Mouse (Mus musculus) heart, postnatal 0 days (tissue): ENCODE data around the gene Prep. TPM values are rescaled to one million over a fixed set of nuclear protein-coding genes. Genes with fewer than 3 reads are reported as not detected.

Experiments used
- ATAC-seq: fragments of 200-750 bp; cut with Nextera tagmentation; 2 replicates; pipeline ENCODE4 v1.8.0; 2017; ENCODE audit warnings: low read depth, moderate number of reproducible peaks, moderate library complexity; ENCODE audit not compliant: insufficient read depth
- DNase-seq: peaks from one replicate; pipeline ENCODE4 v3.0.0-alpha.2; 2016; ENCODE audit warnings: low spot score
- H3K27ac ChIP-seq: fragments of 300-500 bp; sonication (generic); 2 replicates; pipeline ENCODE4 v1.5.1; 2014; ENCODE audit warnings: low read depth, mild to moderate bottlenecking
- H3K27me3 ChIP-seq: fragments of 300-500 bp; sonication (generic); 2 replicates; pipeline ENCODE4 v1.6.1; 2014; ENCODE audit warnings: low read length, mixed read lengths; ENCODE audit not compliant: control insufficient read depth, insufficient read depth
- H3K36me3 ChIP-seq: fragments of 300-500 bp; sonication (generic); replicated peaks from 2 replicates; pipeline ENCODE4 v1.6.1; 2014; ENCODE audit warnings: low read length, mixed read lengths; ENCODE audit not compliant: control insufficient read depth, insufficient read depth
- H3K4me1 ChIP-seq: fragments of 300-500 bp; sonication (generic); 2 replicates; pipeline ENCODE4 v1.6.1; 2014; ENCODE audit warnings: antibody characterized with exemption; ENCODE audit not compliant: control insufficient read depth, insufficient read depth
- H3K4me2 ChIP-seq: fragments of 300-500 bp; sonication (generic); 2 replicates; pipeline ENCODE4 v1.6.1; 2014; ENCODE audit warnings: low read depth, mild to moderate bottlenecking, low read length, moderate library complexity
- H3K4me3 ChIP-seq: fragments of 300-500 bp; sonication (generic); 2 replicates; pipeline ENCODE4 v1.5.1; 2014; ENCODE audit warnings: low read depth, low read length
- H3K9ac ChIP-seq: fragments of 300-500 bp; sonication (generic); replicated peaks from 2 replicates; pipeline ENCODE4 v1.6.1; 2014; ENCODE audit warnings: low read depth, low read length, mixed read lengths
- H3K9me3 ChIP-seq: fragments of 300-500 bp; sonication (generic); replicated peaks from 2 replicates; pipeline ENCODE4 v1.6.1; 2016; ENCODE audit warnings: low read length; ENCODE audit not compliant: control insufficient read depth
- CTCF ChIP-seq: IDR thresholded peaks from 2 replicates; pipeline ENCODE4 v1.5.1; 2016; ENCODE audit warnings: antibody characterized with exemption, control low read depth, low read depth
- EP300 ChIP-seq: IDR thresholded peaks from 2 replicates; pipeline ENCODE4 v1.6.1; 2016; ENCODE audit warnings: antibody characterized with exemption, low read depth
- WGBS: fragments of 180-500 bp; shearing (Covaris S2); extraction: QIAGEN DNeasy Blood & Tissue Kit; methylation state at CpG from one replicate; pipeline ENCODE4 v1.1.7; 2014; 5-methylcytosine and 5-hydroxymethylcytosine counted together
- polyA plus RNA-seq: library from polyadenylated mRNA; unstranded; fragments of >200 nt; fragmentation: Nextera tagmentation; extraction: Ambion mirVana; gene quantifications from 2 replicates; pipeline ENCODE4 v1.2.1, GENCODE M21; 2015
- total RNA-seq: library from RNA; depleted of rRNA; stranded (reverse); fragments of >200 nt; gene quantifications from 2 replicates; pipeline ENCODE4 v1.2.3, GENCODE M21; 2014; ENCODE audit warnings: low replicate concordance

Prep gene
- total and polyA plus RNA-seq, 2 experiments from 2014 or later: 16.8 to 16.9 TPM

DNA sequence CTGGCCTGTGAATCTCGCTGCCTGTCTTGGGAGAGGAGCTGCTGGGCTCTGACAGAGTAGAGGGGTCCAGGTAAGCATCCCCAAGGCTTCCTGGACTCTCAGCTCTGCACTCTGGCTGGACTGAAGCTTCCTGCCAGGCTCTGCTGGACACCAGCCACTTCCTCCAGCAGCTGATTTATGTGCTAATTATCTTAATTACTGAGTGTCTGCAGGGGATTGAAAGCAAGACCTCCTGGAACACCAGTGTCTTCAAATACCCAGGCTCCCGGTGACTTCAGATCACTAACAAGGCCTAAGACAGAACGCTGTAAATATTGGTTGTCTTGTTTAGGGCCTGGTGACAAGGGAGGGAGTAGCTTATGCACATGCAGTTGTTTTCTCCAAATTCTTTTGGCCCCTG is 17.5 kb downstream of the Prep start:
- H3K4me3 ChIP-seq: no peak overlapping the region
- no peaks in the 10 kb centered on the region for H3K9me3 ChIP-seq
- ATAC-seq (no peak), DNase-seq (no peak)
- no peaks in the 10 kb centered on the region for H3K36me3 ChIP-seq
- H3K4me1 ChIP-seq: 0 out of 2 replicates have a peak, but pooled peaks cover 10% of the 10 kb centered on the region
- 61% methylated on average over 3 of the region's 3 CpGs for WGBS
- no peak overlapping the region for H3K4me2 ChIP-seq
- no peak for TF ChIP-seq CTCF
- no peak for TF ChIP-seq EP300
- H3K27me3 ChIP-seq: no peaks in the 10 kb centered on the region
- no peak overlapping the region for H3K9ac ChIP-seq
- no peak overlapping the region for H3K27ac ChIP-seq

DNA sequence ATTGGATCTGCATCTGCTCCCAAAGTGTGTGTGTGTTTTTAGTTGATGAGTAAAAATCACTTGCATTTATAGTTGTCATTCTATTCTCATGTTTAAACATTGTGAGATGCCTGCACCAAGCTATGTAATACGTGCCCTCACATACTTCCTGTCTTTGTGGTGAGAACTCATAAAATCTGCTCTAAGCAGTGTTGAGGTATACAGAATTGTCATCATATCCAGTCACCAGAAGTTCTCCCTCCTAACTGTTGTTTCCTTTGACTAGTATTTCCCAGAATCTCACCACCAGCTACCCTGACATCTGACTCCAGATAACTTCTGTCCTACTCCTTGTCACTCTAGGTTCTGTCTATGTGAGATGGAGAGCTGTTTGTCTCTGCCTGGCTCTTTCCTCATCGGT is 18.3 kb downstream of the Prep start:
- WGBS: 65% methylated on average over 2 of the region's 2 CpGs
- Histone ChIP-seq H3K4me1 (0 out of 2 replicates have a peak, but pooled peaks cover 10% of the 10 kb centered on the region), H3K27me3 (no peaks in the 10 kb centered on the region), H3K36me3 (no peaks in the 10 kb centered on the region), H3K27ac (no peak overlapping the region), H3K9me3 (no peaks in the 10 kb centered on the region), H3K4me3 (no peak overlapping the region), H3K9ac (no peak overlapping the region), H3K4me2 (no peak overlapping the region)
- TF ChIP-seq CTCF (no peak), EP300 (no peak)
- DNase-seq: no peak
- no peak for ATAC-seq

DNA sequence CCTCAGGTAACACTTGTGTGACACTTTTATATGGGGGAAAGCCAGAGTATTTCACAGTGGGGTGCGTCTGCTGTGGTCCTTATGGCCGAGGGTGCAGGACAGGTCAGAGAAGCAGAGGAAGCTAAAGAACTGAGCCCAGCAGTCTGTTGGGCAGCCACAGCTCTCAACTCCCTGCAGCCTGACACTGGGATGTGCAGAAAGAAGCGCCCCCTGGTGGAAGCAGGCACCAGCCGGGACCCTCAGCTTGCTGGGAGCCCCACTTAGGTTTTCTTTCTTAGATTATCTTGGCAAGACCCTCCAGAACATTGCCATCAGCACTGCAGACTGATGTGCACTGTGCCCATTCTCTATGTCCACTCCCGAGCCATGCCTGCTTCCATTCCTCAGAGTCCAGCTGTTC is 19.6 kb downstream of the Prep start:
- no peak overlapping the region for H3K4me3 ChIP-seq
- H3K9ac ChIP-seq: no peak overlapping the region
- 52% methylated on average over 5 of the region's 5 CpGs for WGBS
- no peak for DNase-seq
- H3K27me3 ChIP-seq: no peaks in the 10 kb centered on the region
- TF ChIP-seq CTCF (peak; percentile 45), EP300 (no peak)
- no peak for ATAC-seq
- no peak overlapping the region for H3K4me2 ChIP-seq
- 0 out of 2 replicates have a peak, but pooled peaks cover 5% of the 10 kb centered on the region for H3K36me3 ChIP-seq
- H3K9me3 ChIP-seq: no peaks in the 10 kb centered on the region
- peaks cover 14% of the 10 kb centered on the region; the same call in 1 of the 2 replicates for H3K4me1 ChIP-seq
- H3K27ac ChIP-seq: no peak overlapping the region

DNA sequence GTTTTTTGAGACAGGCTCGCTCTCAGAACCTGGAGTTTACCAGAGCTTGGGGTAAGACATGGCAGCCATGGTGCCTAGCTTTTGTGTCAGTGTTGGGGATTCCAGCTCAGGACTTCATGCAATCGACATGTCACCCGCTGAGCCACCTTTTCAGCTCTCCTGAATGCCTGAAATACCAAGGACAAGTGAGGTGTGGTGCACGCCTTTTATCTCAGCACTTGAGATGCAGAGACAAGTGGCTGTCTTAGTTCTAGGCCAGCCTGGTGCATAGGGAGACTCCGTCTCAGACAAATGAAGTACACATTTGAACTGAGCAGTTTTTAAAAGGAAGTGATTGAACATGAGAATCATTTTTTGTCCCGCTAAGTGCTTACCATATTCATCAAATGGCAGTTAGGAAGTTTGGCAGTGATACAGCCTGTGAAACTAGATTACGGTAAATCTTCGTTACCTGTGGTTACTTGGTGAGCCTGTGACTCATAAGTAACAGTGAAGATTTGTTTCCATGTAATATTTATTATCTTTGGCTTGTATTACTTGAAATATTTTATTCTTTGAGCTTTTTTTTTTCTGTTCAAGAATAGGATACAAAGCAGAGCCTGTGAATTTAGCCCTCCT is 24.6 kb downstream of the Prep start:
- Histone ChIP-seq H3K9me3 (no peaks in the 10 kb centered on the region), H3K27ac (no peak overlapping the region), H3K36me3 (peaks cover 40% of the 10 kb centered on the region), H3K4me2 (no peak overlapping the region), H3K27me3 (no peaks in the 10 kb centered on the region), H3K9ac (no peak overlapping the region), H3K4me1 (peaks cover 18% of the 10 kb centered on the region), H3K4me3 (no peak overlapping the region)
- WGBS: 54% methylated on average over 8 of the region's 8 CpGs
- ATAC-seq (no peak), DNase-seq (no peak)
- TF ChIP-seq EP300 (no peak), CTCF (no peak)

DNA sequence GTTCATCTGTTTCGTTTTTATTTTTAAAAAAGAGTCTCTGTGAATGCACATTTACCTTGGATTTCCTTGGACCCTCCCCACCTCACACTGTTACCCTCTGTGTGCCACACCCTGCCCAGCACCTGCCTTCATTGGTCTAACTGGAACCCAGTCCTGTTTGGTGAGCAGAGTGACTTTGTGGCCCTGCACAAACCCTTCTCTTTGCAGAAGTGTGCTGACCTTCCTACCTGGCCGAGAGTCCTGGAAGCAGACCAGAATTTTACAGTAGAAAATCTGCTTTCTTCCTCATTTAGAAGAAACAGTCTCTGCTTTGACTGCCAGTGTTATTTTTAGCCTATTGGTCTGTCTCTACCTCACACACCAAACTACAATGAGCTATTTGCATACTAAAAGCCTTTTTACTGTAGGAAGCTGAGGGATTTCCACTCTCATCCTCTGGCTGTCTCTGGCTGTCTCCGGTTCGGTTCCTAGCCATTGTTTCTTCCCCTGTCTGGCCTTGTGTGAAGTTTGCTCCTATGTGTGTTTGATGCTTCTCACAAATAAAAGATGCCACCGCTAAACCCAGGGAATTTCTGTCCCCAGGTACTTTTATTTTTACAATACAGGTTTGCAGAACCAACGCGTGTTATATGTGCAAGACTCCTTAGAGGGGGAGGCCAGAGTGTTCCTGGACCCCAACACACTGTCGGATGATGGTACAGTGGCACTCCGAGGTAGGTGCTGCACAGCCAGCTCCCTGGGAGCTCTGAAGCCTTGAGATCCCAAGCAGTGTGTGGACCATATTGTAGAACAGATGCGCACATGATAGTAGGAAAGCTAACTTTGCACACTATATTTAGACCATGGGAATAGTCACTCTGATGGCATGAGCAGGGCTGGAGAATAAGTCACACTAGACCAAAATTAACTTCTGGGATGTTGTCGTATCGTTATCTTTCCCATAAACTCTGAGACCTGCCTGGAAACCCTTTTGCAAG is 25.4 kb downstream of the Prep start:
- TF ChIP-seq CTCF (no peak), EP300 (no peak)
- Histone ChIP-seq H3K27ac (no peak overlapping the region), H3K9ac (no peak overlapping the region), H3K9me3 (no peaks in the 10 kb centered on the region), H3K27me3 (no peaks in the 10 kb centered on the region), H3K4me3 (no peak overlapping the region), H3K36me3 (peaks cover 48% of the 10 kb centered on the region), H3K4me2 (no peak overlapping the region), H3K4me1 (peaks cover 15% of the 10 kb centered on the region)
- ATAC-seq (no peak), DNase-seq (no peak)
- WGBS: 59% methylated on average over 12 of the region's 12 CpGs
